Mouse (Mus musculus): ENCODE results near the gene Thada.
"Not testable (repeated sequence)": the region's sequence is repeated elsewhere in the genome, so short reads cannot be mapped to it uniquely, and the experiment has no call there.

The Thada gene

GRCm38 (mm10) chr17:84226231-84226630 is 239.8 kb downstream of the Thada start:
- DNase-seq (ENCODE audit: extremely low spot score), result no peak

DNA sequence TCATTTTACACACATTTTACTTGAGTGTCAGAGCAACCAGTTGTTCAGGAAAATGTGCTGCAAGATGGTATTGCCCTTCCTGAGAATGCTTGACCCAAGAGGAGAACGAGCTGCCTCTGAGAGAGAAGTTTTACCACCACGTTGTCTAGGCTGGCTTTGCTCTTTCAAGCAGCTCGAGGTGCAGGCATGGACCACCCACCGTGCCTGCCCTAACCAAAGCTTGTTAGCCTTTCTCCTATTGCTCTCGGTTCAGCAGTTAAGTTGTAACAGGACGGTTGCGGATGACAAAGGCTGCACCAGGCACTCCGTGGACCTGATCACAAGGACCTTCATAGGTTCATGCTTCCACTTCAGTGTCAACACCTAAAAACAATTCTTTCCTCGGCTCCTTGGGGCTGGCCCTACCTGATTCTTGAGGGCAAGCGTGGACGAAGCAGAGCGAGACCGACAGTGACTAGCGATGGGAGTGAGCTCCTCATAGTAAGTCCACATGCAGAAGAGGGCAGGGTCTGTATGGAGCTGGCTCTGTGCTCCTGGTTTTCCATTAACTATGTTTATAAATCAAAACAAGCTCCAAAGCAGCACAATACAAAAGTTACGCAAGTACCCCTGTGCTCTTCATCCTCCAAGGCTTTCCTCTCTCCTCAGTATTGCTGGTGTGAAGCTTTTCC is 241.7 kb downstream of the Thada start:
- no peak for DNase-seq (ENCODE audit: extremely low spot score)

GRCm38 (mm10) chr17:84218841-84219240 is 247.2 kb downstream of the Thada start:
- not testable (repeated sequence) for DNase-seq (ENCODE audit: extremely low spot score)

DNA sequence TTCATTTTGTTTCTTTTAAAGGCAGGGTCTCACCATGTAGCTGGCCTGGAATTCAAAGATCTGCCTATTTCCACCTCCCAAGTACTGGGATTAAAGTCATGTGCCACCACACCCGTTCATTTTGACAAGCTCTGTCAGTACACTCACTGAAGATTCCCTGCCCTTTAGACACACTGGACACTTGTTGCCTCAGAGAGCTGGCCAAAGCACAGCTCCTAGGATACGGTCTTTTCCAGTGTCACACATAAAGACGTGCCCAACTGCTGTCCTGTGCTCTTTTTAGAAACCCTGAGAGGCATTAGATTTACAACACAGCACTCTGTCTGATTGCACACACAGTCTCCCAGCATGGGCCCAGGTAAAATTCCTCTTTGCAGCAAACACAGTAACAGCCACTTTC is 248.3 kb downstream of the Thada start:
- no peak for DNase-seq (ENCODE audit: extremely low spot score)

- no peak for DNase-seq (ENCODE audit: extremely low spot score)
Observed at GRCm38 (mm10) chr17:84215264-84215960, 250.6 kb downstream of the Thada start.

DNA sequence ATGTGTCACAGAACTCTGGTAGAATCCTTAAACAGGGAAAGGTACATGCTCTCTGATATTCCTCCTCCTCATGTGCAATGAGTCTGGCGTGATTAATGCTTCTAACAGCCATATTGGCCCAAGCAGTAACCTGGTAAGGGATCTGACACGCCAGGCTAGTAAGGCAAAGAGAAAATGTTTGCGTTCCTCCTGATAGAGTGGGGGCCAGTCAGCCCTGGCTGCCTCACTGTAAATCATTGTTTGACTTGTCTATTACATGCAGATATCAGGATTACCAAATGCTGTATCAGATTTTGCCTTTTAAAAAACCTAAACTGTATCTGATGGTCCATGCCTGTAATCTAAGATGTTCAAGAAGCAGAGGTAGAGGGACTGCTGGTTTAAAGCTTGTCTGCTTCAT is 252.5 kb downstream of the Thada start:
- DNase-seq (ENCODE audit: extremely low spot score), result no peak

GRCm38 (mm10) chr17:84207611-84208010 is 258.4 kb downstream of the Thada start:
- DNase-seq (ENCODE audit: extremely low spot score), result no peak

GRCm38 (mm10) chr17:84206239-84206638 is 259.8 kb downstream of the Thada start:
- DNase-seq (ENCODE audit: extremely low spot score), result no peak

- DNase-seq (ENCODE audit: extremely low spot score), result no peak
Observed at GRCm38 (mm10) chr17:84204962-84205361, 261.0 kb downstream of the Thada start.

GRCm38 (mm10) chr17:84203340-84203739 is 262.7 kb downstream of the Thada start:
- no peak for DNase-seq (ENCODE audit: extremely low spot score)

DNA sequence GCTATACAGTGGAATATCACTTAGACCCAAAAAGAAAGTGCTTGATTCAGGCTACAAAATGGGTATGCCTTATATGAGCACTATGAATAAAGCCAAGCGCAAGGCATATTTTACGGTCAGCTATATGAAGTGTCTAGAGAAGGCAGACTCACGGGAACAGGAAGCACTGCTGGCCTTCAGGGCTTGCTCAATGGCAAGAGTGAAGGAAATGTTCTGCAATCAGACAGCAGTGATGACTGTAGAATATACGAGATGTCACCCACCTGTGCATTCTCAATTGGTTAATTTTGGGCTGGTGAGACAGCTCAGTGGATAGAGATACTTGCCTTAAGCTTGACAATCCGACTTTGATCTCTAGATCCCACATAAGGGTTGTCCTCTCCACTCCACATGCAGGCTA is 264.8 kb downstream of the Thada start:
- DNase-seq (ENCODE audit: extremely low spot score), result no peak

GRCm38 (mm10) chr17:84197912-84198344 is 268.1 kb downstream of the Thada start:
- DNase-seq (ENCODE audit: extremely low spot score), result no peak

DNA sequence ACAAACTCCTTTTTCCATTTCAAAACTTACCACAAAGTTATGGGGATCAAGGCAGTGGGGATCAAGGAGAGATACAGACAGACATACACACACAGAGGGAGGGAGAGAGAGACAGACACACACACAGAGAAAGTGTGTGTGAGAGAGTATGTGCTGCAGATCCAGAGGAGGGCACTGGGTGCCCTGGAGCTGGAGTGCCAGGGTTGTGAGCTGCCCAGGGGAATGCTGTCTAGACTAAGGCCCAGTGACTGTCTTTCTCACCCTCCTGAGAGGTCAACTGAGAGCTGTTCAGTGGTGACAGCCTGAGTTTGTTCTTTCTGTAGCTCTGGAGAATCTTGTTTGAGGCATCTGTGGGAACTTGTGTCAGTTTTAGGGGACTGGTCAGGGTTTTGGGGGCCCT is 269.7 kb downstream of the Thada start:
- no peak for DNase-seq (ENCODE audit: extremely low spot score)

DNA sequence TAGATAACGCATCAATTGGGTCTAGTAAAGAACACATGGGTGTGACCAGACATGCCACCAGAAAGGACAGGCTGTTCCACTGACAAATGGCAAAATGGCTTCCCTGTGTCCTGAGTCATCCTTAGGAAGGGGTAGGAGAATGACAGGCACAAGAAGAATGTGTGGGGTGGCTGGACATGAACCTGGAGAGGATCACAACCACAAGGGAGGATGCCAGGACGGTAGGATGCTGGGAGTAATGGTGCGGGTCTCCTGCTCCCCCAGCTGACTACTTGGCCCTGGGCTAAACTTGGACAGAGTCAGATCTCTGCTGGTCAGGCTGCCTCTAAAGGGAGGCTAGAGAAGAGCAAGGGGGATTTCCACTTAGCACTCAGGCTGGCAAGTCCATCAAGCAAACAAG is 270.2 kb downstream of the Thada start:
- DNase-seq (ENCODE audit: extremely low spot score), result no peak

DNA sequence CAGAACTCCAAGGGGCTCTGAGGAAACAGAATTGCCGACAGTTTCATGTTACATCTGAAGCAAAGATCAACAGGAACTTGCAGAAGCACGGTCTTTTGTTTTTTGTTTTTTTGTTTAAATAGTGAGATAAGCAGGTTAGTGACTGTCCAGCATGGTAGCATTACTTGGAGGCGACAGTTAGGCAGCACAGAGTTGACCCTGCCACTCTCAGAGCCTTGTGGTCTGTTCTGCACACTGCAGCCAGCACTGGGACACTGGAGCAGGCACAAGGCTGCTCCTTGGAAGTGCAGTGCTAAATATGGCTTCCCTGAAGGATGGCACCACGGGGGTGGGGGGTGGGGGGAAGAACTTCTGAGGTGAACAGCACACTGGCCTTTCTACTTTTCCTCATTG is 271.0 kb downstream of the Thada start:
- DNase-seq (ENCODE audit: extremely low spot score), result no peak

DNA sequence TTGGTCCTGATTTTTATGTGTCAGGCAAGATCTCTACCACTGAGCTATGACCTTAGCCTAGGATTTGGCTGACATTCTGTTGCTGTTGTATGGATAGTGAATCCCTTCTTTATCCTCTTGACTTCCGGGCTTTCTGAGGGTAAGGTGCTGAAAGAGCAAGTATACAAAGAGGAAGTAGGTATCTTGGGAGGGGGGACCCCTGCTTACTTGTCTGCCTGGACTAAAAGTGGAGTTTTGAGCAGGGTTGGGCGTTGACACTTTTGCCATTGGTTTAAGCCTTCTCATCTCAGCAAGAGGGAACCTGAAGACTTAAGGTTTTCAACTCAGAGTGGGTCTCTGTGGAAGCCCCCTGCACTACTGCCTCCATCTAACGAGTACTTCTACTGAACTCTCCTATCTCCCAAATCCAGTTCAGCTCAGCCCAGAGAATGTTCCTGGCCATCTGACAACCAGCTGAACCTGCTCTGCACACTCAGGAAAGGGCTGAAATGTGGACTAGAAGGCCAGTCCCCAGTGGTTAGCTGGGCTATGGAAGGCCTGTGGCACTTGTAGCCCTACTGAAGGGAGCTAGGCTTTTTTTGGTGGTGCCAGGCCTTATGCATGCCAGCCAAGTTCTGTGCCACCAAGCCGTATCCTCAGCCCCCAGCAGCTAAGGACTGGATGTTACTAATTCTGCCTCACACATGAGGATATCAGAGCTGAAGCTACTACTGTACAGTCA is 271.6 kb downstream of the Thada start:
- no peak for DNase-seq (ENCODE audit: extremely low spot score)

DNA sequence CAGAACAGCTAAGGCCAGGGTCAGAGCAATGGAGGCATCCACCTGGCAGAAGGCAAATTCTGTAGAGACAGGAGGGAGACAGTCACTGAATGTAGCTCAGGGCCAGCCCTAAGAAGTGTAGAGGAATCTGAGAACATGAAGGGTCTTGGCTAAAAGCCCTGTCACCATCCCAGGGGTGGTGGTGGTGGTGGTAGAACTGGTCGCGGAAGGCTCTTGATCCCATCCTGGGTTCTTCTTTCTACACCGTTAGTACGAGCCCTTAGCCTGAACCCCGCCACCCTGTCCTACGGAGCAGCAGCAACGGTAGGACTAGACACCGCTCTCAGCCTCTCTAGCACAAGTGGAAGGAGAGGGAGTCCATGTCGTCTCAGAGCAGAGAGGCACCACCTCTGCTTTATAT is 272.6 kb downstream of the Thada start:
- DNase-seq (ENCODE audit: extremely low spot score), result no peak

DNA sequence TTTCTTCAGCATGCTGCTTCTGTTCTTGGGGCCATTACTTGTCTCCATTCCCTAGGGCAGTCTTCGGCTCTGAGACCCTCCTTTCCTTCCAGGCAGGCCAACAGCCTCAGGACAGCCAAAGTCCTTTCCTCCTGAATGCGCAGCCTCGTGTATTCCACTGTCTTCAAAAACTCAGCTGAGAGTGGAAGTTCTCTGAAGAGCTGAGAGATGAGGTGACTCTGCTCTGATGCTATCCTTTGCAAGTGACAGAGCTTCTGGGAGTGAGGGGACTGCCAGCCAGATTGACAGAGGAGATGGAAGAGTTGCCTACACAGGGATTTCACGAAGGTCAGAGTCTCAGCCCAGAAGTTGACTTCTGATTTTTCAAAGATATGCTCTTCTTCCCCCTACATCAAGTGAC is 274.1 kb downstream of the Thada start:
- DNase-seq (ENCODE audit: extremely low spot score), result no peak

- peak; percentile 72 for DNase-seq (ENCODE audit: extremely low spot score)
Observed at GRCm38 (mm10) chr17:84190885-84191284, 275.1 kb downstream of the Thada start.

DNA sequence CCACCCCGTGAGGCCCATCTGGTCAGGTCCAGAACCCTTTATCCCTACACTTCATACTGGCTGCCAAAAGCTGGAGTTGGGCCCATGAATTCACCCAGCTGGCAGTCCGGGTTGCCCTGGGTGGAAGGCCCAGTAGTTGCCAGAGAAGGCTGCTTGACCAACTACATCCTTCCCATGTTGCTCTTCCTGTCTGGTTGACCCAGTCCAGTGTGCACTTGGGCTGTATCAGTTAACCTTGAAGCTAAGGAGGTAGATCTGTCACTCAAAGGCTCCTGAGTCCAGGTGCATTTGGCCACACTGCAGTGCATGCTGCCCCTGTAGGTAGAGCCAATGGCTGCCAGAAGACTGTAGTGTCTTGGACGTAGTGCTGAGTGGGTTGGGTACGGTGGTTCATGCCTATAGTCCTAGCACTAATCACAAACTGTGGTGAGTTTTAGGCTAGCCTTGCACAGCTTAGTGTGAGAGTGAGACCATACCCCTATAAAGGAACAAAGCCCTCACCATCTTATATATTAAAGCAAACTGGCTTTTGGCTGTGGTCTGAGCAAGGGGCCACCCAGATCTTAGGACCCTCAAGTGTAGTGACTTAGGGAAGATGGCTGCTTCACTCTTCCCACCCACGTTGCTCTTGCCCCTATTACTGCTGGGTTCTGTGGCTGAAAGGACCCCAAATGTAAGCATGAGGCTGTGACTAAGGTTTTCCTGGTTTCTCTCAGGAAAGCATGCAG is 276.7 kb downstream of the Thada start:
- DNase-seq (ENCODE audit: extremely low spot score), result no peak

DNA sequence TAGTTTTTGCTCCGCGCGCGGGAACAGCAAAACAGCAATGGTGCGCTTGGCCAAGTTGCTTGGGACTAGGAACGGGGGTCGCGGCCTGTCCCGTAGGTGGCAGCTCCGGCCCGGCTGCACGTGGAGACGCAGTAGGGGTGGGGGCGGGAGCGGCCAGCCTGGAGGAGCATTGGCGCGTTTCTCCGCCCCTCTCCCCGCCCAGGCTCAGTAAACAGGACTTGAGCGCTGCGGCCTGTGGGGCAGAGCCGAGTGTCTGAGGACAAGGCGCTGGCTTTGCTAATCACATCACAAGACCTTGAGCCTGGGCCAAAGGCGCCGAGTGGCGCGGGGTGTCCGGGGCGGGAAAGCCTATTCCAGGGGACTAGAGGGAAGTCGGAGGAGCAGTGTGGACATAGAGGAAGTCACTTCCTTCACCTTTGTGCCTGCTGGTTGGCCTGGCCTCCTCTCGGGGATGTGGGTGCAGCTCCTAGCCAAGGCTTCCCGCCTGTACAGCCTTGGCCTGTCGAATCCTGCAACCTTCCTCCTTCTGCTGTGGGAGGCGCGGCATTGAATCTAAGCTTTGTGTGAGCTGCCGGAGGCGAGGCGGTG is 277.5 kb downstream of the Thada start:
- DNase-seq (ENCODE audit: extremely low spot score), result peak; percentile 91
